Mouse (Mus musculus): ENCODE measurements around the gene Dock9. TPM values are rescaled to one million over a fixed set of nuclear protein-coding genes. Genes with fewer than 3 reads are reported as not detected.
"Not testable (repeated sequence)": the region's sequence is repeated elsewhere in the genome, so short reads cannot be mapped to it uniquely, and the experiment has no call there.

Gene Dock9
- polyA plus RNA-seq, 1 experiment from 2014 or later = 17.9 TPM

DNA sequence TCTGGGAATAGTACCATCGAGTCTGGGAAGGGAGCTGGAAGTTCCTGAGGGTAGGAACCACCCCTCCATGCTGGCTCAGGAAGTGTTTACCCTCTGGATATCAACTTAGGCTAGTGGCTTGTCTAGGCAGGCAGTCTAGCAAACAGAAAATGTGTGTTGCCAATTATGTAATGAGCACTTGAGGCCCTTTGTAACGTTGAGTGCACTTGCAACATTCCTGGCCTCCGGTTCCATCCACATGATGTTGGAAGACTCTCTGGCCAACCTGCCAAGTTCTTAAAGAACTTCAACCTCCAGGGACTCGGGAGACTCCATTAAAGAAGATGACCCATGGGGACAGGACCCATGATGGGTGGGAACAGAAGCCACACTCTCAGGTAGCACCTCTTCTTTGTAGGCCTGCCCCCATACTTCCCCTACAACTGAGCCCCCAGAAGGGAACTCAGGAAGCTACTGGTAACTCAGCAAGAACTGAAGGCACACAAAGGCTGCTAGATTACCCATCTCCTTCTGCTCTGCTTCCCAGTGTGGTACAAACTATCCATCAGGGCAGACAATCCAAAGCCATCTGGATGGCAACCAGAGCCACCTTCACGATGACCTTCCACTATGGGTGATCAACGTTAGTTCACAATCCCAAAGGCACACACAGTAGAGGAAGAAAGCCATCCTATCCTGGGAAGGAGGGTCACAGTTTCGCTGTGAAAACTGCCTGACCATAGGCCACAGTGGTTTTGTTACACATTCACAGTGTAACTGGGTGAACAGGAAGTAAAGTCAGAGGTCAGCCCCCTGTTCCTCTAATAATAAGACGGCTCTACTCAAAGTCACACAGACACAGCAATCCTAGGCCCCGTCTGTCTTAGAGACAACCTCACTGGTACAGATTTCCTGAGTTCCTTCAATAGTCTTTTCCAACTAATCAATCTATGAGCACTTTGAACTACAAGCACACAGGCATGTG lies 77.7 kb downstream of the Dock9 start:
- 83% methylated on average over 9 of the region's 9 CpGs for WGBS
- no peak overlapping the region for H3K4me2 ChIP-seq (ENCODE audit: low read length)
- no peak overlapping the region for H3K27ac ChIP-seq (ENCODE audit: low read length)
- H3K9ac ChIP-seq (ENCODE audit: low read depth, low read length) = no peak overlapping the region
- no peaks in the 10 kb centered on the region for H3K9me3 ChIP-seq (replicated peaks; ENCODE audit: control insufficient read depth, low read length, poor library complexity, severe bottlenecking)
- no peak overlapping the region for H3K4me3 ChIP-seq (ENCODE audit: low read depth, low read length)
- no peaks in the 10 kb centered on the region for H3K27me3 ChIP-seq (ENCODE audit: control insufficient read depth, insufficient read depth, low read depth, low read length)
- no peaks in the 10 kb centered on the region for H3K36me3 ChIP-seq (ENCODE audit: control insufficient read depth, insufficient read depth, low read length)
- H3K4me1 ChIP-seq (ENCODE audit: control insufficient read depth, insufficient read depth, low read length) = peaks cover 8% of the 10 kb centered on the region; the same call in 1 of the 2 replicates
- no peak for ATAC-seq

DNA sequence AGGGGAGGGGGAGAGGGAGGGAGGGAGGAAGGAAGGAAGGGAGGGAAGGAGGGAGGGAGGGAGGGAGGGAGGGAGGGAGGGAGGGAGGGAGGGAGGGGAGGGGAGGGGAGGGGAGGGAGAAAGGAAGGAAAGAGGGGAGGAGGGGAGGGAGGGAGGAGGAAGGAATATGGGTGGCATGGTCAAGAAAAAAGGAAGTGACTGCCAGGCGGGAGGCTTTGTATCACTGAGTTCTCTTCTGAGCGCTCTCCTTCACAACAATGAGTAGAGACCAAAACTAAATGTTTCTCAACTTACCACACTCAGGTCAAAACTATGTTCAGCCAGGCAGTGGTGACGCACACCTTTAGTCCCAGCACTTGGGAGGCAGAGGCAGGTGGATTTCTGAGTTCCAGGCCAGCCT lies 82.8 kb downstream of the Dock9 start:
- WGBS = 91% methylated on average over 3 of the region's 3 CpGs

DNA sequence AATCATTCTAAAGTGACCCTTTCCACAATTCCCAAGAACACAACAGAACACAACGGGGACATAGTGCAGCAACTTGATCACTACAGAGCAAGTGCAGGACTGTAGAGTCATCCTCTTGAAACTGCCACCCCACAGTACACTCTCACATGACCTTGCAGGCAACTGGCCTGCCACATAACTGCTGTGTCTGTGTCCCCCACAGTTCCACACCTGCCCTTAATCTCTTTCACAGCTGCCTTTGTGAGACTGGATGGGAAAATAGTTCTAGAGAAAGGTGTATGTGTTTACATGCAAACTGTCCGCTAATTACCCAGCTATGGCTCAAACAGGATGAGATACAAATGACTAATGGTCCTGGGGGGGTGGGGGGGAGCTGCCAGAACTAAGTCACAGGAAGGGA lies 83.4 kb downstream of the Dock9 start:
- H3K9me3 ChIP-seq (replicated peaks; ENCODE audit: control insufficient read depth, low read length, poor library complexity, severe bottlenecking) = no peaks in the 10 kb centered on the region
- ATAC-seq = no peak
- no peak overlapping the region for H3K4me3 ChIP-seq (ENCODE audit: low read depth, low read length)
- no peaks in the 10 kb centered on the region for H3K36me3 ChIP-seq (ENCODE audit: control insufficient read depth, insufficient read depth, low read length)
- H3K27ac ChIP-seq (ENCODE audit: low read length) = no peak overlapping the region
- H3K4me2 ChIP-seq (ENCODE audit: low read length) = no peak overlapping the region
- H3K27me3 ChIP-seq (ENCODE audit: control insufficient read depth, insufficient read depth, low read depth, low read length) = no peaks in the 10 kb centered on the region
- H3K4me1 ChIP-seq (ENCODE audit: control insufficient read depth, insufficient read depth, low read length) = peaks cover 22% of the 10 kb centered on the region
- no peak overlapping the region for H3K9ac ChIP-seq (ENCODE audit: low read depth, low read length)
- 53% methylated on average over 2 of the region's 2 CpGs for WGBS

More for the DNA sequence above, 82.8 kb downstream of the Dock9 start:
- peaks cover 22% of the 10 kb centered on the region for H3K4me1 ChIP-seq (ENCODE audit: control insufficient read depth, insufficient read depth, low read length)
- not testable (repeated sequence) for H3K4me3 ChIP-seq (ENCODE audit: low read depth, low read length); H3K9me3 ChIP-seq (replicated peaks; ENCODE audit: control insufficient read depth, low read length, poor library complexity, severe bottlenecking); H3K9ac ChIP-seq (ENCODE audit: low read depth, low read length); ATAC-seq; H3K27me3 ChIP-seq (ENCODE audit: control insufficient read depth, insufficient read depth, low read depth, low read length); H3K4me2 ChIP-seq (ENCODE audit: low read length); H3K27ac ChIP-seq (ENCODE audit: low read length); H3K36me3 ChIP-seq (ENCODE audit: control insufficient read depth, insufficient read depth, low read length)

DNA sequence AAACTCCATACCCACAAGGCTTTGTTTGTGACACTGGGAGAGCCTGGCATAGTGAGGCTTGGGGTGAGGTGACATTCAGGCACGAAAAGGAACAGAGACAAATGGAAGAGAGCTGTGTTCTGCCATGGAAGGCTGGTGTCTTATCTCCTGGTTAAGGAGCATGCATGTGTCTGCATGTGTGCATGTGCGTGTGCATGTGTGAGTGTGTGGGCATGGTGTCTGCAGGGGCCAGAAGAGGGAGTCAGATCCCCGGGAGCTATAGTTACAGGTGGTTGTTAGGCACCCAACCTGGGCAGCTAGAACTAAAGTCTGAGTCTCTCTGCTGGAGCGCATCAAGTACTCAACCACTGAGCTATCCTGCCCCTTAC lies 83.8 kb downstream of the Dock9 start:
- no peak overlapping the region for H3K4me2 ChIP-seq (ENCODE audit: low read length)
- peaks cover 22% of the 10 kb centered on the region for H3K4me1 ChIP-seq (ENCODE audit: control insufficient read depth, insufficient read depth, low read length)
- H3K4me3 ChIP-seq (ENCODE audit: low read depth, low read length) = no peak overlapping the region
- H3K27ac ChIP-seq (ENCODE audit: low read length) = 0 out of 2 replicates have a peak overlapping the region, but pooled peaks have one; percentile 57
- whole genome bisulfite sequencing = 25% methylated on average over 4 of the region's 4 CpGs
- H3K9ac ChIP-seq (ENCODE audit: low read depth, low read length) = no peak overlapping the region
- ATAC-seq = peak; percentile 18; the same call in 1 of the 2 replicates
- no peaks in the 10 kb centered on the region for H3K9me3 ChIP-seq (replicated peaks; ENCODE audit: control insufficient read depth, low read length, poor library complexity, severe bottlenecking)
- H3K36me3 ChIP-seq (ENCODE audit: control insufficient read depth, insufficient read depth, low read length) = no peaks in the 10 kb centered on the region
- H3K27me3 ChIP-seq (ENCODE audit: control insufficient read depth, insufficient read depth, low read depth, low read length) = no peaks in the 10 kb centered on the region

DNA sequence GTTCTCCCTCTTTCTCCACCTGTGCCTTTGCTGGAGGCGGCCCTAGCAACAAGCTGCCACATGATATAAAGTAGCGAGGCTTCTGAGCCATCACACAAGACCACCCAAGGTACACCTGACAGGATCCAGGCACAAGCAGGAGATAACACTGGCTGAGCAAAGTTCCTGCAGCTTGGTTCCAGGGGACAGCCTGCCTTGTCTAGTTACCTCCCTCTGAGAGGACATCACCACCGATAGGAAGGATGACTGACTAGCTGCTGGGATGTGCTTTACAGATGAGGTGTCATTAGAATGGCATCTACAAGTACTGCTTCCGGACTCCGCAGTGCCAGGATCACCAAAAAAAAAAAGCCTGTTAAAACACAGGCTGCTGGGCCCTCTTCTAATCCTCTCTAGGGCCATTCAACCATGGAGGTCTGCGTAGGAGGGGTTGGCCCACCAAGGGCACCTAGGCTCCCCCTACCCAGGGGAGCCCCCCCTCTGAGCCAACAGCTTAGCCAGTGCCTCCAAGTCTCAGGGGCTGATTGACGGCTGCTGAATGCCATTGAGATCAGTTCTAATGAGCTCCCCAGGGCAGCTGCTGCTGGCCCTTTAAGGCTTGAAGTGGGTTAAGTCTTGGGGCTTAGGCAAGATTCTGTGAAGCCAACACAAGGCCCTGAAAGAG lies 84.3 kb downstream of the Dock9 start:
- H3K4me3 ChIP-seq (ENCODE audit: low read depth, low read length) = no peak overlapping the region
- no peaks in the 10 kb centered on the region for H3K9me3 ChIP-seq (replicated peaks; ENCODE audit: control insufficient read depth, low read length, poor library complexity, severe bottlenecking)
- no peak overlapping the region for H3K4me2 ChIP-seq (ENCODE audit: low read length)
- no peaks in the 10 kb centered on the region for H3K27me3 ChIP-seq (ENCODE audit: control insufficient read depth, insufficient read depth, low read depth, low read length)
- 0 out of 2 replicates have a peak overlapping the region, but pooled peaks have one; percentile 57 for H3K27ac ChIP-seq (ENCODE audit: low read length)
- H3K4me1 ChIP-seq (ENCODE audit: control insufficient read depth, insufficient read depth, low read length) = peaks cover 22% of the 10 kb centered on the region
- ATAC-seq = peak; percentile 57
- 11% methylated on average over 7 of the region's 7 CpGs for WGBS
- H3K9ac ChIP-seq (ENCODE audit: low read depth, low read length) = no peak overlapping the region
- H3K36me3 ChIP-seq (ENCODE audit: control insufficient read depth, insufficient read depth, low read length) = no peaks in the 10 kb centered on the region

DNA sequence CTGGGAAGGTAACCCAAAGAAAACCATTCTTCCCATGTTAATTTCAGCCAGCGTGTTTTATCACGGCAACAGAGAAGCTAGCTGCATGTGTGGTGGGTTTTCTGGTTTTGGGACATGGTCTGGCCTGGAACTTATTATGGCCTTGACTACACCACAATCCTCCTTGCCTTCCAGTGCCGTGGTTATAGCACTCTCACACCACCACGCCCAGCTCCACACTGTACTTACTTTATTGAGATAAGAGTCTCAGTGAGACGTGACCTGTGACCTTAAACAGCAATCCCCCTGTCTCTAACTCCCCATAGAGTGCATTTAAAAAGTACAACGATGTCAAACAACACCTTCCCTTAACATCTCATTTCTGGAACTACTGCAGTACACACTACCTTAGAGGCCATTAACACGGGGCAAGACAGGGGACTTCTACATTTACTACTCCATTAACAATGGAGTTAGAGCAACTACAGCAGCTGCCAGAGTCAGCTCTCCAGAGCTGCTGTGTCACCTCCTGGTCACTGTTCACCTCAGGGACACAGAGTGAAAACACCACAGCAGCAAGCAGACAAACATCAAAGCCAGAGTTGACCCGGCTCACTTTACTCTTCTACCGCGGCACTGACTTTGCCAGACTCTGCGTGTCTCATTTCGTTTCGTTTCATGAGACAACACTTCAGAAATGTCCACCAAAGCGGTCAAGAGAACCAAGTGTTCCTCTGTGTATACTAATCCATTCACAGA lies 86.4 kb downstream of the Dock9 start:
- H3K27ac ChIP-seq (ENCODE audit: low read length) = no peak overlapping the region
- H3K4me3 ChIP-seq (ENCODE audit: low read depth, low read length) = no peak overlapping the region
- H3K4me1 ChIP-seq (ENCODE audit: control insufficient read depth, insufficient read depth, low read length) = peaks cover 22% of the 10 kb centered on the region
- no peaks in the 10 kb centered on the region for H3K9me3 ChIP-seq (replicated peaks; ENCODE audit: control insufficient read depth, low read length, poor library complexity, severe bottlenecking)
- no peak overlapping the region for H3K9ac ChIP-seq (ENCODE audit: low read depth, low read length)
- no peaks in the 10 kb centered on the region for H3K36me3 ChIP-seq (ENCODE audit: control insufficient read depth, insufficient read depth, low read length)
- WGBS = 66% methylated on average over 14 of the region's 14 CpGs
- H3K4me2 ChIP-seq (ENCODE audit: low read length) = no peak overlapping the region
- H3K27me3 ChIP-seq (ENCODE audit: control insufficient read depth, insufficient read depth, low read depth, low read length) = no peaks in the 10 kb centered on the region
- no peak for ATAC-seq

DNA sequence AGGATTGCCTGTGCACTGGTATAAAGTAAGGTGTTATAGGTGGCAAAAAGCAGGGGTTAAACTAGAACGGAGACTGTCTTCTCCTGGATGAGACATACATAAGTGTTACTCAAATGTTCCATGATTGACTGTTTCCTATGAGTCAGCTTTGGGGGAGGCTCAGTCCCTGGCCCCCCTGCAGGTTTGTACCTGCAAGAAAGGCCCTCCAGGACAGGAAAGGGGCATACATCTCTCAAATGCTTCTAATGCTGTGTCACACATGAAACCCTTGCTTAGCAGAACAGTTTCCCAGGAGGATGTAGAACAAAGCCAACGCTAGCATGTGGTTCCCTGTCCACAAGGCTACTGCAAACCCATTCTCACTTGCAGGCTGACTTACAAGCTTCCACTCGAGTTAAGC lies 87.5 kb downstream of the Dock9 start:
- Histone ChIP-seq H3K4me2 (ENCODE audit: low read length) (no peak overlapping the region), H3K4me1 (ENCODE audit: control insufficient read depth, insufficient read depth, low read length) (peaks cover 22% of the 10 kb centered on the region), H3K4me3 (ENCODE audit: low read depth, low read length) (no peak overlapping the region), H3K27ac (ENCODE audit: low read length) (0 out of 2 replicates have a peak overlapping the region, but pooled peaks have one; percentile 33), H3K27me3 (ENCODE audit: control insufficient read depth, insufficient read depth, low read depth, low read length) (no peaks in the 10 kb centered on the region), H3K36me3 (ENCODE audit: control insufficient read depth, insufficient read depth, low read length) (no peaks in the 10 kb centered on the region), H3K9me3 (replicated peaks; ENCODE audit: control insufficient read depth, low read length, poor library complexity, severe bottlenecking) (no peaks in the 10 kb centered on the region), H3K9ac (ENCODE audit: low read depth, low read length) (0 out of 2 replicates have a peak overlapping the region, but pooled peaks have one; percentile 25)
- no peak for ATAC-seq
- WGBS = 63% methylated on average over 3 of the region's 3 CpGs

DNA sequence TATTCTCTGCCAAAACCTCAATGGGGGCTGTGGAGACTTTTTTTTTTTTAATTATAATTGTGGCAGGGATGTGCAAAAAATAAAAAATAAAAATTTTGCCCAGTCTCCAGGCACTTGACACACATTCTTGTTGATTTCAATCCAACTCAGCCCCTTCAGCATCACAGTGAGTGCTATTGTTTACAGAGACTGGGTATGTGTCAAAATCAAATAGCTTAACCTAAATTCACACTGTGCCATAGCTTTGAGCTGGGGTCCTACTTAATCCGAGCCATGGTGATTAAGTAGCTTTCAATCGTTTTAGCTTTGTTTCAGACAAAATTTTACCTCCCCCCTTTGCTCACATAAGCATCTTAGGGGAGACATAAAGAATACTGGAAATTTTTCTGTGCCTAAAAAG lies 89.4 kb downstream of the Dock9 start:
- whole genome bisulfite sequencing = 9% methylated on average over 2 of the region's 2 CpGs

More for the DNA sequence above, 89.4 kb downstream of the Dock9 start:
- Histone ChIP-seq H3K4me2 (ENCODE audit: low read length) (no peak overlapping the region), H3K9ac (ENCODE audit: low read depth, low read length) (no peak overlapping the region), H3K9me3 (replicated peaks; ENCODE audit: control insufficient read depth, low read length, poor library complexity, severe bottlenecking) (no peaks in the 10 kb centered on the region), H3K36me3 (ENCODE audit: control insufficient read depth, insufficient read depth, low read length) (no peaks in the 10 kb centered on the region), H3K27ac (ENCODE audit: low read length) (no peak overlapping the region), H3K4me3 (ENCODE audit: low read depth, low read length) (no peak overlapping the region), H3K4me1 (ENCODE audit: control insufficient read depth, insufficient read depth, low read length) (peaks cover 11% of the 10 kb centered on the region), H3K27me3 (ENCODE audit: control insufficient read depth, insufficient read depth, low read depth, low read length) (no peaks in the 10 kb centered on the region)
- ATAC-seq = no peak
